Mouse (Mus musculus) hindbrain, embryonic 11.5 days (tissue): Measurements from ENCODE around the gene Ltc4s. TPM values are rescaled to one million over a fixed set of nuclear protein-coding genes. Genes with fewer than 3 reads are reported as not detected.
A peak's percentile ranks its signal among the peaks of the same experiment; 100 is the strongest.

ENCODE experiments used
- ATAC-seq: fragments of 200-750 bp; cut with Nextera tagmentation; 2 replicates; pipeline ENCODE4 v1.8.0; 2017; ENCODE audit warnings: mild to moderate bottlenecking, moderate TSS enrichment, moderate library complexity; ENCODE audit not compliant: low FRiP score
- DNase-seq: peaks from one replicate; pipeline ENCODE4 v3.0.0-alpha.2; 2015; ENCODE audit warnings: low spot score
- H3K27ac ChIP-seq: fragments of 300-500 bp; sonication (generic); 2 replicates; pipeline ENCODE4 v1.5.1; 2014; ENCODE audit warnings: mild to moderate bottlenecking, low read depth, low read length
- H3K27me3 ChIP-seq: fragments of 300-500 bp; sonication (generic); 2 replicates; pipeline ENCODE4 v1.6.1; 2014; ENCODE audit warnings: mild to moderate bottlenecking, low read length, moderate library complexity, mixed read lengths; ENCODE audit not compliant: control insufficient read depth, insufficient read depth
- H3K36me3 ChIP-seq: fragments of 300-500 bp; sonication (generic); 2 replicates; pipeline ENCODE4 v1.6.1; 2014; ENCODE audit warnings: mild to moderate bottlenecking, low read length, moderate library complexity, mixed read lengths; ENCODE audit not compliant: control insufficient read depth, insufficient read depth
- H3K4me1 ChIP-seq: fragments of 300-500 bp; sonication (generic); replicated peaks from 2 replicates; pipeline ENCODE4 v1.6.1; 2014; ENCODE audit warnings: low read length, mixed read lengths; ENCODE audit not compliant: control insufficient read depth, insufficient read depth
- H3K4me2 ChIP-seq: fragments of 300-500 bp; sonication (generic); replicated peaks from 2 replicates; pipeline ENCODE4 v1.6.1; 2014; ENCODE audit warnings: mild to moderate bottlenecking, low read depth, low read length
- H3K4me3 ChIP-seq: fragments of 300-500 bp; sonication (generic); 2 replicates; pipeline ENCODE4 v1.5.1; 2014; ENCODE audit warnings: low read depth, low read length
- H3K9ac ChIP-seq: fragments of 300-500 bp; sonication (generic); 2 replicates; pipeline ENCODE4 v1.6.1; 2014; ENCODE audit warnings: low read depth, low read length
- H3K9me3 ChIP-seq: fragments of 300-500 bp; sonication (generic); 2 replicates; pipeline ENCODE4 v1.6.1; 2016; ENCODE audit warnings: low read length; ENCODE audit not compliant: control insufficient read depth
- WGBS: fragments of 180-500 bp; shearing (Covaris S2); extraction: QIAGEN DNeasy Blood & Tissue Kit; methylation state at CpG from one replicate; pipeline ENCODE4 v1.1.7; 2014; 5-methylcytosine and 5-hydroxymethylcytosine counted together
- polyA plus RNA-seq: library from polyadenylated mRNA; unstranded; fragments of >200 nt; fragmentation: Nextera tagmentation; extraction: Ambion mirVana; gene quantifications from 2 replicates; pipeline ENCODE4 v1.2.1, GENCODE M21; 2014

The Ltc4s gene
- polyA plus RNA-seq, 1 experiment from 2014 or later: 0.94 TPM

DNA sequence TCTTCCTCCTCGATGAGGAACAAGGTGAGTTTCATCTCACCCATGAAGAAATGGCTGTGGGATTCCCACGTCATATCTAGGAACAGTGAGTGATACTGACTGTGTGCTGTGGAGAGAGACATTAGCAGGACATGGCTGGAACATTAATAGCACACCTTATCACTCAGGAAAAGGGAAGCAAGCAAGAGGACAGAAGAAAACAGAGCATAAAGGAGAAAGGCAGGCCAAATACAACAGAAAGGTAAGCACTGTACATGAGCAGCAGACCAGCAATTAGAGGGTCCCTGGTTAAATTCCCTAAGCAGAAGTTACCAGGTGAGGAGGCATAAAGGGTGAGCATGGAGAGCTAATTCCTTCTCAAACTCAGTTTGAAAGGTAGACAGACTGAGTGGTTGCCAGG is 36.7 kb upstream of the Ltc4s start:
- DNase-seq: no peak
- 94% methylated on average over 2 of the region's 2 CpGs for WGBS
- no peaks in the 10 kb centered on the region for H3K4me1 ChIP-seq
- H3K4me3 ChIP-seq: no peak overlapping the region
- no peaks in the 10 kb centered on the region for H3K36me3 ChIP-seq
- H3K9me3 ChIP-seq: no peaks in the 10 kb centered on the region
- no peaks in the 10 kb centered on the region for H3K27me3 ChIP-seq
- ATAC-seq: no peak
- no peak overlapping the region for H3K27ac ChIP-seq
- no peak overlapping the region for H3K9ac ChIP-seq
- no peak overlapping the region for H3K4me2 ChIP-seq

GRCm38 (mm10) chr11:50272819-50273218 is 34.4 kb upstream of the Ltc4s start:
- Histone ChIP-seq H3K4me1 (no peaks in the 10 kb centered on the region), H3K36me3 (no peaks in the 10 kb centered on the region), H3K9me3 (no peaks in the 10 kb centered on the region), H3K27ac (no peak overlapping the region), H3K4me3 (no peak overlapping the region), H3K4me2 (no peak overlapping the region), H3K9ac (no peak overlapping the region), H3K27me3 (no peaks in the 10 kb centered on the region)
- 83% methylated on average over 2 of the region's 2 CpGs for WGBS
- ATAC-seq (no peak), DNase-seq (no peak)

DNA sequence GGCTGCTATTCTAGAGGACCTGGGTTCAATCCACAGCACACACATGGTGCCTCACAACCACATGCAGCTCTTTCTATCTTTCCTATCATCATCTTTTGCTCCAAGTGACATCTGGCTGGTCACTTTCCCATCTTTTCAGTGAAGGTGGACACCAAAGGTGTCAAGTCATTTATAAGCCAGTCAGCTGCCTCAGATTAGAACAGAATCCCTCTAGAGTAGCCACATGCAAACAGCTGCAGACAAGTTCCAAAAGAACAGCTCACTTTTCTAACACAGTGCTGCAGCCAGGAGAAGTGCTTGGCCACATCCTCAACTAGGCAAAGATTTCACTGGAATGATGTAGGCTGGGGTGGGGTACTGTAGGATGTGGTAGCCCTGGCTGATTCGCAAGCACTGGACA is 31.5 kb upstream of the Ltc4s start:
- WGBS: 100% methylated on average over 1 of the region's 1 CpGs
- H3K4me2 ChIP-seq: no peak overlapping the region
- DNase-seq: no peak
- no peak overlapping the region for H3K4me3 ChIP-seq
- no peak overlapping the region for H3K27ac ChIP-seq
- no peaks in the 10 kb centered on the region for H3K27me3 ChIP-seq
- H3K36me3 ChIP-seq: peaks cover 14% of the 10 kb centered on the region; the same call in 1 of the 2 replicates
- H3K9me3 ChIP-seq: no peaks in the 10 kb centered on the region
- no peak for ATAC-seq
- no peak overlapping the region for H3K9ac ChIP-seq
- H3K4me1 ChIP-seq: no peaks in the 10 kb centered on the region

GRCm38 (mm10) chr11:50269163-50269562 is 30.7 kb upstream of the Ltc4s start:
- DNase-seq: peak; percentile 35
- ATAC-seq: no peak
- no peak overlapping the region for H3K9ac ChIP-seq
- no peak overlapping the region for H3K4me3 ChIP-seq
- no peaks in the 10 kb centered on the region for H3K9me3 ChIP-seq
- no peak overlapping the region for H3K27ac ChIP-seq
- H3K4me2 ChIP-seq: no peak overlapping the region
- WGBS: 89% methylated on average over 2 of the region's 2 CpGs
- H3K27me3 ChIP-seq: no peaks in the 10 kb centered on the region
- H3K4me1 ChIP-seq: no peaks in the 10 kb centered on the region
- peaks cover 17% of the 10 kb centered on the region; the same call in 1 of the 2 replicates for H3K36me3 ChIP-seq

DNA sequence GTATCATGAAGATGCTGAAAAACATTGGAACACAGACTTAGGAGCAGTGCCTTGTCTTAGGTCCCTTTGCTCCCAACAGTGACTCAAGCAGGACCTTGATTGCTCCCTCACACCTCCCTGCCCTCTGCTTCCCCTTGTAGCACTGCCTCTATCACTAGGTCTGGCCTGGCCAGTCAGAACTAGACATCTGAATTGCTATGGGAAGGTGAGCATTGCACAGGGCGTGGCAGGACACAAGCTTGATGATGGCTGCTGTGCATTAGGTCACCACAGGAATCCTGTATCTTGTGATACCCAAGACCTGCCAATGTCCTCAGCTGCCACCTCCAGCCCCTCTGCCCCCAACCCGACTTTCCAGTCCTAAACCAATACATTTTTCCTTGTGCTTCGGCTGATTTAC is 28.6 kb upstream of the Ltc4s start:
- Histone ChIP-seq H3K36me3 (peaks cover 22% of the 10 kb centered on the region), H3K4me2 (no peak overlapping the region), H3K9ac (no peak overlapping the region), H3K9me3 (no peaks in the 10 kb centered on the region), H3K27me3 (no peaks in the 10 kb centered on the region), H3K27ac (no peak overlapping the region), H3K4me1 (no peaks in the 10 kb centered on the region), H3K4me3 (no peak overlapping the region)
- DNase-seq (no peak), ATAC-seq (no peak)
- 94% methylated on average over 3 of the region's 3 CpGs for WGBS

DNA sequence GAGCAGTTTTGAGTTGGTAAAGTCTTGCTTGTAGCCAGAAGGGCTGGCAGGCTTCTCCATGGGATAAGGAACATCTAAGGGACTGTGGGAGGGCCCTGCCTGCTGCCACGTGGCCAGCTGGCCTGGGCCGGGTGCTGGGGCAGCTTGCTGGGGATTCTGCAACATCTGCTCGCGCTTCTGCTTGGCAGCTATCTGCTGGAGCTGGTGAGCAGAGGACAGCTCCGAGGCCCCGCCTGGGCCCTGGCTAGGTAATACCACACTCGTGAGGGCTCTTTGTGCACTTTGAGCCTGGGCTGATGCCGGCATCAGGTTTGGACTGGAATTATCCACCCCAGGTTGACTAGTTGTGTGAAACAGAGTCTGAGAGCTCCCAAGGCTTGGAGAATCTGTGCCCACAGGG is 27.5 kb upstream of the Ltc4s start:
- Histone ChIP-seq H3K36me3 (peaks cover 25% of the 10 kb centered on the region), H3K4me3 (no peak overlapping the region), H3K9me3 (no peaks in the 10 kb centered on the region), H3K4me1 (no peaks in the 10 kb centered on the region), H3K27ac (no peak overlapping the region), H3K4me2 (no peak overlapping the region), H3K27me3 (no peaks in the 10 kb centered on the region), H3K9ac (no peak overlapping the region)
- ATAC-seq: no peak
- 90% methylated on average over 8 of the region's 8 CpGs for WGBS
- no peak for DNase-seq

DNA sequence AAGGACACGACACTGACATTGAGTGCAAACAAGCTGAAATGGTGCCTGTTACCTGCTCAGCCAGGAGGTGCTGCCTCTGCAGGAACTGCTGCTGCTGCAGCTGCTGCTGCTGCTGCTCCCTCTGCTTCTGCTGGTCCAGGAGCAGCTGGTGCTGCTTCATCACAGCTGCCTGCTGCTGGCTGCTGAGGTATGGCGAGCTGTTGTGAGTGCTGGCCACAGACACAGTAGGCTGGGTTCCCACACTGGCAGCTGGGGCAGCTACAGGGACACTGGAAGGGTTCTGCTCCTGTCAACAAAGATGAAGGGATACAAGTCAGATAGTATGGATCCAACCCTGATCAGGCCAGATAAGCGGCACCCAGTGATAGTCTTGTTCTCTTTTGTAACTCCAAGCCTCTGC is 24.8 kb upstream of the Ltc4s start:
- DNase-seq (no peak), ATAC-seq (no peak)
- H3K27me3 ChIP-seq: no peaks in the 10 kb centered on the region
- H3K36me3 ChIP-seq: peaks cover 25% of the 10 kb centered on the region
- no peaks in the 10 kb centered on the region for H3K9me3 ChIP-seq
- H3K4me3 ChIP-seq: no peak overlapping the region
- H3K4me1 ChIP-seq: no peaks in the 10 kb centered on the region
- H3K9ac ChIP-seq: no peak overlapping the region
- 92% methylated on average over 3 of the region's 3 CpGs for WGBS
- no peak overlapping the region; the same call in 1 of the 2 replicates for H3K27ac ChIP-seq
- H3K4me2 ChIP-seq: no peak overlapping the region

GRCm38 (mm10) chr11:50262020-50262419 is 23.6 kb upstream of the Ltc4s start:
- H3K9me3 ChIP-seq: no peaks in the 10 kb centered on the region
- H3K9ac ChIP-seq: no peak overlapping the region
- WGBS: 91% methylated on average over 4 of the region's 4 CpGs
- peaks cover 35% of the 10 kb centered on the region for H3K36me3 ChIP-seq
- H3K4me1 ChIP-seq: no peaks in the 10 kb centered on the region
- H3K27ac ChIP-seq: no peak overlapping the region
- no peak overlapping the region for H3K4me2 ChIP-seq
- ATAC-seq (no peak), DNase-seq (no peak)
- H3K4me3 ChIP-seq: no peak overlapping the region
- no peaks in the 10 kb centered on the region for H3K27me3 ChIP-seq

DNA sequence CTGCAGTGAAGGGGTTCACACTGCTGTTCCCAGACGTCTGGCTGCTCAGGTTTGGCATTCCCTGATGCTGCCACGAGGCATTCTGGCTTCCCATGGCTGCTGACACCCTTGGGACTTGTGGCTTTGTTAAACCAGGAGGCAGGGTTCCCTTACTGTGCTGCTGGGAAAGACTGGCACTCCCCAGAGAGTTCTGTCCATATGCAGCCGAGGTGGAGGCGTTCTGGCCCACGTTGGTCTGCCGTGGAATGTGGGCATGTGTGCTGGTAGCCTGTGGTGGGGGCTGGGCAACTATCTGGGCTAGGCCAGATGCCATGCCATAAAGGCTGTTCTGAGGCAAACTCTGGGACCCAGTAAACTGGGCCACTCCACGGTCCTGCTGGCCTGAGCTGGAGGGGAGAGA is 19.9 kb upstream of the Ltc4s start:
- Histone ChIP-seq H3K4me2 (no peak overlapping the region), H3K4me3 (no peak overlapping the region), H3K4me1 (no peaks in the 10 kb centered on the region), H3K27me3 (no peaks in the 10 kb centered on the region), H3K9ac (no peak overlapping the region), H3K9me3 (no peaks in the 10 kb centered on the region), H3K27ac (no peak overlapping the region), H3K36me3 (peaks cover 21% of the 10 kb centered on the region)
- DNase-seq (no peak), ATAC-seq (no peak)
- 92% methylated on average over 7 of the region's 7 CpGs for WGBS
